Mouse (Mus musculus) embryo, embryonic 10.5 days (tissue): ENCODE measurements around the gene Nln.

ENCODE experiments used
- DNase-seq: peaks from one replicate; pipeline ENCODE4 v3.0.0-alpha.2; 2015; ENCODE audit warnings: low spot score

Nln gene

DNA sequence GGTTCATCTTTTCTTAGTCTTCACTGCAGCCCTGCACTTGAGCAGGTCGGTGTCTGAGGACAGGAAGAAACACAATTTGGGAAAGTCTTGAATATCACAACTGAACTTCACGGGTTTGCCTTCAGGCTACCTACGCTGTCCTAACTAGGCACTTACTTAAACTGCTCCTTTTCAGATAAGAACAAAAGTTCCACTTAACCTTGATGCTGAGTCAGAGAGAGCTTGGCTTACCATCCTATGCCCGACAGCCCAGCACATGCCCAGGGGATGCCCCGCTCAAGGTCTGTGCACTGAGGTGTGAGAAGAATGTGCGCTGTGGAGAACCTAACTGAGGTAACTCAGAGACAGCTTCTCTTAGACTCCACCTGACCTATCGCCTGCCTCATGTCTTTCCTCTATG is 67.9 kb downstream of the Nln start:
- no peak for DNase-seq

DNA sequence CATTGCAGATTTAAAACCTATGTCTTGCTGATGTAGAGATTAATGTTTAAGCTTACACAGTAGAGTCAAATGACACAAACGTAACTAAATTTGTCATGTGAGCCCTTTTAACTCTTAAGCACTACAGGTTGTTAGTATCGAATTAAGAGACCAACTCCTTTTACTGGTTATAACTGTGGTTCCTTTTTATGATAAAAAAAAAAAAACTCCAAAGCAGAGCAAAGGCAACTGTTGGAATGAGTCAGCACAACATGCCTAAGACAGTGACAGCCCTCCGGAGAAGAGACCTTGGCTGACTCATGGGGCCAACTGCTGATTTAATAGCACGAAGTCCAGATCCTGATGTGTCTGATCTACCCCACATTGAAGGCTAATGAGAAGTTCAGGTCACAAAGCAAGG is 68.5 kb downstream of the Nln start:
- no peak for DNase-seq

DNA sequence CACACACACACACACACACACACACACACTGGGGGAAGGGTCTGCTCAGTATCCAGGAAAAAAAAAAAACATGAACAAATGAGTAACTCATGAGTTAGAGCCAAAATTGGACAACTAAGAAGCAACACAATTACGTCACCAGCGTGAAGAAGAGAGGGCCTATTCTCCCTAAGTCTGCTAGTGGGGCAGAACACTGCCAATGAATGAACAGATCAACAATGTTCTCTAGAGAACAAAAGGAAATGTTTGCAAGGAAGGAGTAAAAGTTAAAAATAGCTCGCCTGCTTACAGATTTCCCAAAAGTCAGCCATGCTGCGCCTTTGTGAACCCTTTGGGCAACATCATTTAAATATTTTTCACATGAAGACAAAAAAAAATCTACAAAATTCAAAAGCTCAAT is 69.6 kb downstream of the Nln start:
- no peak for DNase-seq

DNA sequence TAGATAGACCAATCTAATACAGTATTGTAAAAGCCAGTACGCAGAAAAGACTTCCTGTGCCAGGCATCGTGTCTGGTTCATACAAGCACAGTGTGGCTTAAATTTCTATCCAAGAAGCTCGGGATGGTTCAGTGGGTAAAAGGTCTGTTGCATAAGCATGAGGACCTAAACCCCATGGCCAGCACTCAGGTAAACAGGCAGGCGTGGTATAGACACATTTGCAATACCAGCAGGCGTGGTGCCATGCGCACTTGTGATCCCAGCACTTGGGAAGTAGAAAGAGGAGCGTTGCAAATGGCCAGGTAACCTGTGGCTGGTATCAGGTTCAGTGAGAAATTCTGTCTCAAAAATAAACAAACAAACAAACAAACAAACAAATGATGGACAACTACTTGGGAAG is 70.5 kb downstream of the Nln start:
- no peak for DNase-seq

- DNase-seq = no peak
These were observed 71.1 kb downstream of the Nln start for GRCm38 (mm10) chr13:104038358-104038757.

DNA sequence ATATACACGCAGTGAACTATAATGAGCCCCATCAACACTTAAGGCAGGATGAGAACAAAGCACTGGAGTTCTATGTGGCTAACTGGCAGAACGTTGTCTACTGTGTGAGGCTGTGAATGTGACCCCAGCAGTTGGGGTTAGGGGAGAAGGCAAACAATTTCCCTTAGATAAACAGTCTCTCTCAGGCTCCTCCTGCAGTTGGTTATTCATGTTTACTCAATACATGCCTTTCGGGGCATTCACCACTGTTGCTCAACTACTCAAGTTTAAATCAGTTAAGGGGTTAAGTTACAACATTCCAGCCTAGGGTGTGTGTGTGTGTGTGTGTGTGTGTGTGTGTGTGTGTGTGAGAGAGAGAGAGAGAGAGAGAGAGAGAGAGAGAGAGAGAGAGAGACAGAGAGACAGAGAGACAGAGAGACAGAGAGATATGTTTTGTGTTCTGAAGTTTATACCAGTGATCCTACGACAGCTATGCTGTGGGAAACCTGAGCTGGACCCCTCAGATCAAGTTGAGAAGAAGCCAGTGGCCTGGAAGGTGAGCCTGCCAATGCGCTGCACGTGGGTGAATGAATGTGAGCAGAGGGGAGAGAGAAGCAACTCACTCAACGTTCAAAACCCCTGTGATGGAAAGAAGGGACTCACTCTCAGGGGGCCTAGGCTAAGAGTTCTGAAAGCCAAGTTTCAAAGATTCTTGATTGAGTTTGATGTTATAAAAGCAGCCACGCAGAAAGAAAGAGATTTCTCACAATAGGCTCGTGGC is 71.7 kb downstream of the Nln start:
- no peak for DNase-seq

- no peak for DNase-seq
These were observed 72.7 kb downstream of the Nln start for GRCm38 (mm10) chr13:104036494-104037290.

GRCm38 (mm10) chr13:104035651-104036050 is 73.8 kb downstream of the Nln start:
- no peak for DNase-seq

DNA sequence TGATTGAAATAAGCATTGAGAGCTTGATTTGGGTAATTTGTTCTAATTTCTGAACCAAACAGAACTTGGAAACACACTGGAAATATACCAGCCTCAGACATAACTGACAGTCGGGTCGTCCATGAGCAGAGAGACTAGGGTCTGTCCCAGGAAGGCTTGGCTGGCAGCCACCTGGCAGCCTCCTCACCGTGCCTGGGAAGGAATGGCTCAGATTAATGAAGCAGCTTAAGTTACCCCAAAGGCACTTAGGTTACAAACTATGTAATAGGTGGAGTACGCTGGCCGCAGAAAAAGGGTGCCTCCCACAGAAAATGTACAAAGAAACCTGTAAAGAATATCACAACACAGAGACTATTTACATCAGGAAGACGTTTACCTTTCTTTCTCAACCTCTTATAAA is 74.6 kb downstream of the Nln start:
- DNase-seq = no peak

GRCm38 (mm10) chr13:104032620-104033133 is 76.7 kb downstream of the Nln start:
- no peak for DNase-seq

DNA sequence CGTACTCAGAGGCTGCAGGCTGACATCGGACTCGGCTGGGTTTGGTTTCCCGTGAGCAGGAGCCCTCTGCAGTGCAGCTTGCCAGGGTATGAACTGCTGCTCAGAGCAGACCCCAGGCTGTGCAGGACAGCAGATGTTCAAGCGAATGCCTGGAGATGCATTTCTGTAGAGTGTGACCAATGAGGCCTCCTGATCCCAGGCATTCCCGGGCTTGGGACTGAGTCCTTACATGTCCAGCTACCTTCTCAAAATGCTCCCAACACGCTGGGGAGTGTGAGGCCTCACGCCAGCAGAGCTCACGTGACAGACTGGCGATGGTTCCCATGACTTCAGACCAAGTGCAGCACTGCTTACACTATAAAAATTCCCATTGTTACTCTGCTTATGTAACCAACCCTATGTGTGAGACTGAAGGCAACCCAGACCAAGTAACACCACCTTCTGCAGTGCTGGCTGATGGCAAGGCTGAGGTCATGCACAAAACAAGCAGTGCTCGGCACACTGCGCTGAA is 77.5 kb downstream of the Nln start:
- no peak for DNase-seq

- no peak for DNase-seq
These were observed 78.5 kb downstream of the Nln start for GRCm38 (mm10) chr13:104030956-104031355.

DNA sequence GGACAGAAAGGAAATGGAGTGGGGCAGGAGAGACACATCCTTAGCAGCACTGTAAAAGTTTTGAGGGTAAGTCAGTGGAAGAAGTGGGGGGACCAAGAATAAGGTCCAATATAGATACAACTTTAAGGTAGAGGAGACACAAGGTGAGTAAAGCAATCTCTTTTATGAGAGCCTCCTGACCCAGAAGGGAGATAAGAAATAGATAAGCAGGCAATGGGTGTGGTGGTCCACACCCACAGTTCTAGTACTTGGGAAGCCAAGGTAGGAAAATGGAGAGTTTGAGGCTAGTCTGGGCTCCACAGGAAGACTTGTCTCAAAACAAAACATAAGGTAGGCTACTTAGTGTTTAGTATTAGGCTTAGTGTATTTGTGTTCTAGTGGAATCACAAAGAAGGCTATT is 79.9 kb downstream of the Nln start:
- no peak for DNase-seq

GRCm38 (mm10) chr13:104029089-104029488 is 80.3 kb downstream of the Nln start:
- DNase-seq = no peak

GRCm38 (mm10) chr13:104026525-104026924 is 82.9 kb downstream of the Nln start:
- DNase-seq = no peak

DNA sequence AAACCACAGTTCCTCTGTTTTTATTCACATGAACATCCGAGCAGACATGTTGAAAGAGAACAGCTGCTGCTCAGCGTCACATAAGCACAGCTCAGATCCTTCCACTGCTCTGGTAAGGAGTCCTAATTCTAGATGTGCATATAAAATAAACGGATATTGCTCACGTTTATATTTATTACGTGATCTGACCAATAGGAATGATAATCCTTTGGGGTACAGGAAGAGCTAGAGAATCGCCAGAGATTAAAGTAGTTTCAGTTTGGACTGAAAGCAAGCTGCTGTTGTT is 83.8 kb downstream of the Nln start:
- DNase-seq = no peak

DNA sequence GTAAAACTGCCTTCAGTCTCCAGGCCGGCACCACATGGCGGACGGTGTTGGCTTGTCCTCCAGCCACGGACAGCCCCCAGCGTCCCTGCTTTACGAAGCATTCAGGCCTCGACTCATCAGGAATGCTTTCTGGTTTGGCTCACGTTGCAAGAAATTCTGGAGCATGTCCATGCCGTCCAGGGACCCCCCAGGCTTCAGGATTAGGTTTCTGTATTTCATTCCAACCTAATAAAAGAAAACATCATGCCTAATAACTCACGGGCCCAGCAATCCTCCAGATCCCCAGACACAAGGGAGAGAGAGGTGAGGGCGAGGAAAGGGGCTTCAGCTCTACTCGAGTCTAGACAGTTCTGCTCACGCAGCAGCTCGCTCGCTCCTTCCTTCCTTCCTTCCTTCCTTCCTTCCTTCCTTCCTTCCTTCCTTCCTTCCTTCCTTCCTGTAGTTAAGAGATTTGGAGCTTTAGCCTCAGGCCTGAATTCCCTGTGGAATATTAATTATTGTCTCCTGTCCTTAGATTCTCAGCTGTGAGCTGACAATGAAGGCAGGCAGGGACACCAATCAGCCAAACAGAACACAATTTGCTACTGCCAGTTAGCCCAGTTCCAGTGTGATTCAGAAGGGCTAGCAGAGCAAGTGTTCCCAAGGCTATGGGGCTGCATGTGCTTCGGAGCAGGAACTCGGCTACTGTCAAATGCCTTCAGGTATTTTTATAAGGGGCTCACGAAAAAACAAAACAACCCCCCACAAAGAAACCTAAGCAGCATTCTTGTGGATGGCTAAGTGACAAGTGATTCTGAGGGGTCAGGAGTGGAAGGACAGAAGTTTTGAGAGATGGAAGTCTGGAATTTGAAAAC is 84.3 kb downstream of the Nln start:
- DNase-seq = no peak

GRCm38 (mm10) chr13:104024275-104024674 is 85.1 kb downstream of the Nln start:
- DNase-seq = no peak

DNA sequence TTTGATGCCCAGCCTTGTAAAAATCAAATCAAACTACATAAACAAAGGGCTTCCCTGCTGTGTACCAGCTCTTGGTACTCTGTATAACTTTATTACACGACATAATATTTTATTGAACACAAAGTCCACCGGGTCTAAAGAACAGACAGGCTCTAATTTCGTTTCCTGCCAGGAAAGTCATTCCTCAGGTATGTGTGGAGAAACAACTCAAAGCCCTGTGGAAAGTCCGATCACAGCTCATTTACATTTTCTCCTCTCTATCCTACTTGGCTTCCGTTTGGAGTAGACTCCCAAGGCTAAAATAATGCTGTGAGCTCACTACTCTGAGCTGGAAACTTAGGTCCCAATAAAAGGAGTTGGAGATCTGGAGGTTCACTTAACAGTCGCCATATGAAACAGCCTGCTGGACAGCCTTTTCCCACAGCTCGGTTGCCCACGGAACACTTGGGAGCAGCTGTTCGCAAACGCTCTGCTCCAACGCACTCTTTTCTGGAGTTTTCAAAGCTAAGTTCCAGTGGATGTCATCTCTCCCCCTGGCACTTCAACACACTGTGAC is 86.0 kb downstream of the Nln start:
- DNase-seq = no peak

DNA sequence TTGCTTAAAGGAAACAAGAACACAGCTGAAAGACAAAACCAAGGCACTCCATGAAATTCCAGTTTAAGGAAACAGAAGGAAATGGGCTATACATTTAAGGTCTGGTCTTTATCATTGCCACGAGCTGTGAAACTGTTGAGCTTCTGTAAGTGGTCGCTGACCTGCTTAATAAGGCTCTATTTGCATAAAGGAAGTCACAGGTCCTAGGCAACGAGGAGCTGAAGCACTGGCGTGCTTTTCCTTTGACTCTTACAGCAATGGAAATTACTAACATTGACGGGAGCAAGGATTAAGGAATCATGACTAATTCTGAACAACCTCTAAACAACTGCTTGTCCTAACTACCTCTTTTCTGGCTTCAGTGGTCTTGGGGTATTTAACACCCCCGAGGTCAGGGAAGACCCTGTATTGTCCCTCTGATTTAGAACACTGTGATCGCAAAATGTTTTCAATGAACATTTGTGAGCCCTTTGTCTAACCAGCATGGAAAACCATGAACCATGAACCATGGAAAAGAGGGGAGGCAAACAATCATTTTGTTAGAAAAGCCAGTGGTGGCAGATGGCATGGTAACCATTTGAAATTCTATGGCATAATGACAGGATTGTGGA is 90.8 kb downstream of the Nln start:
- DNase-seq = peak; percentile 55

GRCm38 (mm10) chr13:104015246-104016105 is 93.9 kb downstream of the Nln start:
- DNase-seq = no peak
